Mouse (Mus musculus) embryo, embryonic 11 days (tissue): ENCODE measurements around the gene Robo4.
A peak's percentile ranks its signal among the peaks of the same experiment; 100 is the strongest.

Experiments used
- DNase-seq: peaks from one replicate; pipeline ENCODE4 v3.0.0-alpha.2; 2015

Robo4 gene

DNA sequence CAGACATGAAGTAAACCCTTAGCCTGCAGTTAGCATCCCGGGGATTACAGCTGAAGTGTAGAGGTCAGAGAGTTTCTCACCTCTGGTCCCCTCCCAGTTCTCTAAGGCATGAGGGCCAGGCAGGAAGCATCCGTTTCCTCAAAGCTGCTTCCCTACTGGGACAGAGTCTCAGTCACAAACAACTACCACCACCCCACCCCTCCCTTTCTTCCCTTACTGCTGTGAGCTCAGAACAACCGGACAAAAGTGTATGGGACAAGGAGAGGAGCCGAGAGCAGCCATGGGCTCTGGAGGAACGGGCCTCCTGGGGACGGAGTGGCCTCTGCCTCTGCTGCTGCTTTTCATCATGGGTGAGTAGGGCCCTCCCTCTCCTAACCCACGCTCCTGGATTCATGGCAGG is at the start of gene Robo4:
Gene Robo4, plus strand, starts transcription at position 96 of the 400 bp plus-strand sequence.
- DNase-seq: no peak

DNA sequence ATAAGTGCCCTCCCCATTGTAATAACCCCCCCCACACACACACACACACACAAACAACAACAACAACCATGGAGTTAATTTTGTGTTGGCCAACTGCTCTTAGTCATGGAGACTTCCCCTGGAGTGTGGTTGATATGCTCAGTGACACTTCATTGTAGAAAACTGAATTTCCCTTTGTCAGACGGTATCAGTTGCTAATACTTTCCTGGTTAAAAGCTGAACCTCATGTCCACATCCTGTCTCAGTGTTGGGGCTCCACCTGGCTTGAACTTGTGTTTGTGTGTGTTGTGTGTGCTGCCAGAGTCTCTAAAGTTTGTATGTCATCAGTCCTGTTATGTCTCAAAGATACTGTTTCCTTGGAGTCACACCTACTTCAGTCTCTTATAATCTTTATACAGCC is 47.2 kb upstream of the Robo4 start:
- no peak for DNase-seq

DNA sequence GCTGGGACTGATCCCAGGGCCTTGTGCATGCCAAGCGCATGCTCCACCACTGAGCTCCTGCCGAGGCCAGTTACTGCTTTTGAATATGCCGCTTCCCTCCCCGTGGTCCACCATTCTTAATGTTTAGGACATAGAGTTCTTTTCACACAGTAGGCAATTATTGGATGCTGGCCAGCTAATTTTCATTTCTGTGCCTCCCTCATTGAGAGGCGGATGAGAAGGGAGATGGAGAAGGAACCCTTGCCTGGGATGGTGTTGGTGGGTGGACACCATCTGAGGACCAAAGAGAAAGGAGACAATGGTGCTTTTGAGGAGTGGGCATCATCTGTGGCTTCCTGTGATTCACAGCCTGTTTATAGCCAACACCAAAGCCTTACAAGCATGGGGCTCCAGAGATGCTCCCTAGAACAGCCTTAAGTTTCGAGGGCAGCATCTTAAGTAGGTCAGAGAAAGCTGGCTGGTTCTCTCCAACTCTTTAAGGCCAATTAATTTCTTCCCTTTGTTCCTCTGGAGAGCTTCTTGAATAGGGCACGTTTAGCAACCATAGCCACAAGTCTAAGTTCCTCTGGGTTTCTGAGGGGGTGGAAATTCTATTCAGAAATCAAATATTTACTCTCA is 42.9 kb upstream of the Robo4 start:
- peak; percentile 6 for DNase-seq

DNA sequence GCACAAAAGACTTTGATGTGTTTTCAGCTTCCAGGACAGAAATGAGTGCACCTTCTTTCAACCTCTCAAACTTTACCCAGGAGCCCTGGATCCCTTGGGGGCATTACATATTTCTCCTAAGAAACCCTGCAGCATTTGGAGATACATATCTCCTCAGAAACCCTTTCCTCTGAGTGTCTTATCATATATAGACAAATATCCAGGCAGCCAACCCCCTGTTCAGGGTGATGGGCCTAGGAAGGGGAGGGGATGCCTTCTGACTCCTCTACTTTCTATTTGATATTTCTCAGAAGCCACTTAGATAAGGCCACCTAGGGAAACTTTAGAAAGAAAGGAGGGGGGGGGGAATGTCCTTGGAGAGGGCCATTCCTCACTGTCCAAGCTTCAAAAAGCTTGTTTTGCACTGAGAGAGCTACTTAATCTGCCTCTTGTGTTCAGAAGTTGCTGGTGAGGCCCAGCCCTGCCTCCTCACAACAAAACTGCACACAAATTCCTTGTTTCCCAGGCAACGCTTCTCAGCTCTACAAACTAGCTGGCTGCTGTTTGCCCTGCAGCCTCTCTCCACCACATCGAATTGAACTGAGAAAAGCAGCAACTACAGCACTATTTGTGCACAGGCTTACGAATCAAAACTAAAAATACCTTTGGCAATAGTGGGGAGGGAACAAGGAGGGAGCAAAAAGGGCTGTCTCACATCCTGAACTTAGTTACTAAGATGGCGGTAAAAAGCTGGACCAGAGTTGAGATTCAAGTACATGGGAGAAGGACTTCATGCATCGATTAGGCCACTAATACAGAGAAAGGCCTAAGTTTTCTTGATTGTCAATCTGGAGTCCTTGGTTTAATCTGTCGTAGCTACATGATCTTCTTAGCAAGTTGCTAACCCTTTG is 42.1 kb upstream of the Robo4 start:
- peak; percentile 84 for DNase-seq

DNA sequence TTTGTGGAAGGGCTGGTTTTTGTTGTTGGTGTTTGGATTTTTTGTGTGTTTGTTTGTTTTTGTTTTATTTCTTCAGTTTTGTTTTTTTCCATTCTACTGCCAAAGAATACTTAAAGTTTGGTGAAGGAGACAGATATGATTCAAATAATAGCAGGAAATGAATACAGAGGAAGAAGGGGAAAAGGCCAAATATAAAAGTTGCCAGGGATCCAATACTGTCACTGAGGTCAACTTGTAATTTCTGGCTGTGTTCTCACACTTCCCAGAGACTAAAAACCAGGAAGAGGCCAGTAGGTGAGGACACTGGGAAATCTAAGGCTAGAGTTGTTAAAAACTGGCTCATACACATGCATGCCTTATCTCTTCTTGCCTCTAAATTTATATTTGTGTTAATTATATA is 39.6 kb upstream of the Robo4 start:
- no peak for DNase-seq

DNA sequence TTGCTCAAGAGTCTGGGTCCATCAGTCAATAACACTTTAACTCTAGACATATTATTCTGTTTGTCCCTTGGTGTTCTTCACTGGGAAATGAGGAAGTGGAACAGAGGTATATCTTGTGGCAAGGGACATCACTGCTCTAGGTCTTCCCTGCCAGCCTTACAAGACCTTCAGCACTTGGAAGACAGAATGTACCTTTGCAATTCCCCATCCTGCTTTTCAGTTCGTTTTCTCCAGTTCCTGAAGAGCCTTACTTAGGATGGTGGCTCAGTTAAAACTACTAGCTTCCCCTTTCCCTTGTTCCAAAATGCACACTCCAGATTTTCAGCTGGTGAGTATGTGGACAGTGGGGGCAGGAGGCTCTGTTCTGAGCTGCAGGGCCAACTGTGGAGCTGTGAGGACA is 38.8 kb upstream of the Robo4 start:
- no peak for DNase-seq

DNA sequence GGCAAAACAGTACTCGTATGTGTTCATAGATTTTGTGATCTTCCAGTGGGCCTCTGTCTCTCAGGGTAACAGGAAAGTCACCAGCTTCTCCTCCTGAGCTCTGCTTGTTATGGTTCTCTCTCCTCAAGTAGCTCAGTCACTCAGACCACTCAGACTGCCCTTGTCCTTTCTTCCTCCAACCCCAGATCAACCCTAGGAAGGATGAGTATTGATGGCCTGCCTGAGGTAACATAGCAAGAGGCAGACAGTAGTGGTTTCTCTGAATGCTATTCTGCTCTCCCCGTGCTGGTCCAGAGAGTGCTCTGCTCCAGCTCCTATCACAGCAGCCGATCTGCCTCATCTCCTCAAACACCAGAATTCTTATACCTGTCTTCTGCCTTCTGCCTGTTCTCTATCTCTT is 38.1 kb upstream of the Robo4 start:
- DNase-seq: no peak

DNA sequence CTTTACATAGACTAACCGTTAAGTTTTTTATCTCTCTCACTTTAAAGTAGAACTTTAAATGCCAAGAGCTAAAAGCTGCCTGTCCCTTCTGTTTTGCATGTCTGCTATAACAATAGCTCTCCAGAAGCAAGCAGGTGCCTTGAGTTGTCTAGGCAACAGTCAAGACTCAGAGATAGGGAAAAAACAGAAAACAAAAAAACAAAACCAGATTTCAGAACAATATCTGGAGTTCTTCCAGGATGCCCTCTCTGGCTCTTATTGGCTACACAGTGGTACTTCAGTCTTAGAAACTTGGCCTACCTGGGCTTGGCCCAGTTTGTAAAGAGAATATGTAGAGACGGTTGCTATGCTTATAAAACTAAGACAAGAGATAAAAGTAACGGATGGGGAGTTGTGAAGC is 37.3 kb upstream of the Robo4 start:
- no peak for DNase-seq

DNA sequence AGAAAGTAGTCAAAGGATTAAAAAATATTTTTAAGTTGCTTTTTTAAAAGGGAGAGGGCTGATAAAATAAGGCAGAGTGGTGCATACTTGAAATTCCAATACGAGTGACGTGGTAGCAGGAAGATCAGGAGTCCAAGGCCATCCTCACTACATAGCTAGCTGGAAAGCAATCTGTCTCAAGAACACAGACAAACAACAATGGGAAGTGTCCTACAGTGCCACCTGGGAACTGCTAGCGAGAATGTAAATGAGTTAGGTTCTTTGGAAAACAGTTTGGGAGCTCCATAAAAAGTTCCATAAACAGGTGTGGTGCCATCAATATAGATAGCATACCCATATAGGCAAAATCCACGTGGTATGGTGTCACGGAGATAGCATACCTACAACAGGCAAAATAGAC is 36.0 kb upstream of the Robo4 start:
- DNase-seq: no peak

DNA sequence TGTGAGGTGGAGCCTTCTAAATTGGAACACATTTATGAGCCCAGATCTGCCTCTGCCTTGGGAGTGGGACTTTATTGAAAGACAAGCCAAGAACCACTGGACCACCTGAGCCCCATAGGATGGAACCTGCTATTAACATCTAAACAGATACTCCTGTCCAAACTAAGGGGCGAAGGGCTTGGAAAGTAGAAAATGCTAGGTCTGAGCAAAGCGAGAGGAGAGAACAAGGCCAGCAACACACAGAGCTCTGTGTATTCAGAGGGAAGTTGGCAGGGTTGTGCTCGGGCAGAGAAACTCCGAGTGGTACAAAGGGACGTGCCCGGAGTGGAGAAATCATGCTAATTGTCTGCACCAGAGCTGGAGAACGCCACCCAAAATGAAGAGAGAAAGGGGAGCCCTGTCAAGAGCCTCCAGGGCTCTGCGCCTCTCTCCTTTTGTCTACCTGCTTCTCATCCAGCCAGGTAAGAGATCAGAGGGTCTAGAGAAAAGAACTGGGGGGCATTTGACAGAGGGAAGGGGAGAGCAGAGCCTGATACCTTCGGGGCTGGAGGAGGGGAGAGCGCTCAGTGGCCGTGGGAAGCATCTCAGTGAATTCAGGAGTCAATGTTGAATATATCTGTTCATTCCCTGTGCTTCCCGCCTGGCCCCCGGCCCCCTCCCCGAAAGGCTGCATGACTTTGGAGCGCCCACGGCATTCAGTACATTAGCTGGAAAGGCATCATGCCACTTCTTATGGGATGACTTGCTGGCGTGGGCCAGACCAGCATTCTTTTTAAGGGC is 34.2 kb upstream of the Robo4 start, which contains the start of gene Hepacam:
Gene Hepacam, plus strand, starts transcription at position 51 of the 780 bp plus-strand sequence.
- no peak for DNase-seq

DNA sequence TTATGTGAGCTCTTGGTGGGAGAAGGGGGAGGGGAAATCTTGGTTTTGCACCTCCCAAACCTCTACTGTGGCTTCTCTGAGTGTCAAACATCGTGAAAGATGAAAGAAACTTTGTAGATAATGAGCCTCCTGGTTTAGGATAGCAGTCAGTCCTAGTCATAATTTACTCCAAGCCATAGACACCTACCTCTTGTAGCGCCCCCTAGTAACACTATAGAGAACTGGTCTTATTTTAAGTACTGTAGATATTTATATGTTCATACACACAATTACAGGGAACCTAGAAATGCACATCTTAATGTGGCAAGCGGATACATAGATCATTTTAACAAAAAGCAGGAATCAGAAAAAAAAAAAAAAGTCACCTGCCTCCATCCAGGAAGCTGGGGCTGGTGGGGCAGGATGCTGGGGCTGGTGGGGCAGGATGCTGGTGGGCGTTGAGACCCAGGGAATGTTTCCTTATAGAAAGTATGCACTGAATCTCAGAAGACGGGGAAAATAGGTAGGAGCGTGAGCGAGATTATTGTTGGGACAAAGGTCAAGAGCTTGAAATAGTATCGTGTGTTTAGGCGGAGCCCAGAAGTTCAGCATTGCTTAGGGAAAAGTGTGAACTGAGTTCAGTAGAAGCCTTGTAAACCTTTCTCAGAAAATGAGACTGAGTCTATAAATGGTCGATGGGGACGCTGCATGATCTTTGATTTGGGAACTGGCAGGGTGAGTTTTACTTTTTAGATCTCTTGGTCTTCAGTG is 33.4 kb upstream of the Robo4 start:
- DNase-seq: no peak

DNA sequence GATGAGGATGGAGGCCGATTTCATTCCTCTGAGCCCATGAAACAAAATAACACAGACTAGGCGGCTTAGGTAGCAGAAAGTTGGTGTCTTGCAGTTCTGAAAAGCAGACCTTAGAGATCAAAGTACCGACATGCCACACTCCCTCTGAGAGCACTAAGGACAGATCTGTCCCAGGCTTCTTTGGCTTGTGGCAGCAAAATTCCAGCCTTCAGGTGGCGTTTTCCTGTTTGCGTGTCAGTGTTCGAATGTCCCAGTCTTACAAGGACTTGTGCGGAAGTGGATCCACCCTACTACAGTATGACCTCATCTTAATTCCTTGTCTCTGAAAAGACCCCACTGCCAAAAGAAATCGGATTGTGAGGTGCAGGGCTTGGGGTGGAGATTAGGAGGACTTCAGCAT is 32.8 kb upstream of the Robo4 start:
- no peak for DNase-seq

DNA sequence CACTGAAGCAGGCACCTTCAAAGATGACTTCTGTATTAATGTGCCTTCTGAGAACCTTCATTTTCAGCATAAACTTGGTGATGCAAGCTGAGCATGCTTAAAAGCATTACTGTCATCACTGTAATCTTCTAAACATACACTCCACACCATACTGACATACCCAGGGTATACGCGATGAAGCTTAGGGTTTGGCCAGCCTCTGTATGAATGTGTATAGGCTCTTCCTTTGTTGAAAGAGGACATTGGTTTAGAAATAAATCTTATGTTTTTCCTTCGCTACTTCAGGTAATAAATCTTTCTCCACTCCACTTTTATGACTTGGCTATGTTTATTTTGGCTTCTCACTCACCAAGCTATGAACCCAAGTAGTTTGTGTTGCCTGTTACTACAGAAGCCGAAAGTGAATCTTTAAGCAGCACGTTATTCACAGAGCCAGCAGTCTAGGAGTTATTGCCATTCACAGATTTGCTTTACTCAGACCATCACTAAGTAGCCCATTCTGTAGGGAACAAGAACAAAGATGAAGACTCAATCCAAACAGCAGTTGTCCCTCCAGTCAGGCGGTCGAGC is 30.4 kb upstream of the Robo4 start:
- no peak for DNase-seq

DNA sequence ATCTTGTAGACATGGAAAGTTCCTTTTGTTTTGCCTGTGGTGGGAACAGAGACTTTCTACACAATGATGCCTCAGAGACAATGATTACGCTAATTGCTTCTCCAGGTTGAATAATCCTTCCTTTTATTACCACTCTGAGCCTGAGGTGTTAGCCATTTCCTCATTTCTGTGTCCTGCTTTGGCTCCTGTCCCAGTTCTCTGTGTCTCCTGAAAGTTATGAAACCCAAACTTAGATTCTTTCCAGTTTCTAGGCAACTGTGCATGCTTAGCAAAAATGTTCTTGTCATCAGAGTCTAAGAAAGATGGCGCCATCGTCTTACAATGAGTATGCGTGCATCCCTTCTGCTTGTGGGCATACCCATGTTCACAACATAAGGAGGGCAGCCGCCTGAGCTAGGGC is 26.0 kb upstream of the Robo4 start:
- DNase-seq: no peak

DNA sequence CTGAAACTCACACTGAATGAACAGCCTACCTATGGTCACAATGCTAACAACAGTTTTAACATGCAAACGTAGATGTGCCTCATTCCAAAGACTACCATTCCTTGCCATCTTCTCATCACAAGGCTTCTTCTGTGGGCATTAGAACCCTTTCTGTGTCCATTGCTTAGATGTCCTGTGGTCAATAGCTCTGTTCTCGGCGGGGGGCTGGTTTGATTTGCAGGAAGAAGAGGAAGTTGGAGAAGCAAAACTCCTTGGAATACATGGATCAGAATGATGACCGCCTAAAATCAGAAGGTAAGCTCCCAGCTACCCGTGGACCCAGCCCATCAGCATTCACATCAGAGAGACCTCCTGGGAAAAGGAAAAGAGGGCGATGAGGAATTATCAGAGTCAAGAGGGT is 18.5 kb upstream of the Robo4 start:
- DNase-seq: no peak

DNA sequence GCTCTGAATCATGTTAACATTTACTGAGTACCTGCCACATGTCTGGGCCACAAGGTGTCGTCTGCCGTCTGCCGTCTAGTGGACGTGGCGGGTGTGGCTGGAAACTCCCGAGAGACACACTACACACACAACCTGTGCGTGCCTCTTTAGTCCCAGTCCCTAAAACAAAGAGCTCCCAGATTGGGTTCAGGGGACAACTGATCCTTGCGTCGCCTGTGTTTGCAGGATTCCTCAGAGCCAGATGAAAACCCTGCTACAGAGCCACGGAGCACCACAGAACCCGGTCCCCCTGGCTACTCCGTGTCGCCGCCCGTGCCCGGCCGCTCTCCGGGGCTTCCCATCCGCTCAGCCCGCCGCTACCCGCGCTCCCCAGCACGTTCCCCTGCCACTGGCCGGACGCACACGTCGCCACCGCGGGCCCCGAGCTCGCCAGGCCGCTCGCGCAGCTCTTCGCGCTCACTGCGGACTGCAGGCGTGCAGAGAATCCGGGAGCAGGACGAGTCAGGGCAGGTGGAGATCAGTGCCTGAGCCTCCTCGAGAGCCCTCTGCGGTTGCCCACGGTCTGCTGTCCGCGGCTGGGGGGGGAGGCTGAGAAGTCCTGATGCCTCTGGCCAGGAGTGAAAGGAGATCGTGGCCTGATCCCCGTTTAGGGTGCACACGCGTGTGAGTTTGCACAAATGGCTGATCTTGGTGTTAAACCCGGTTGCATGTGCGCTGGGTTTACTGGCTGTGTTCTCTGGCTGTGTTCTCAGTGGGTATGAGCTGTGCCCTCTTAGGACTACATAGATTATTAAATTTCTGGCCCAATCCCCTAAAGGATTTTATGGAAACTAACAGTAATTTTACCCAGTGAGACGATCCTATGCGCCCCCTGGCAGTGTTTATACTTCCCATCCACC is 17.2 kb upstream of the Robo4 start:
- DNase-seq: peak; percentile 83

DNA sequence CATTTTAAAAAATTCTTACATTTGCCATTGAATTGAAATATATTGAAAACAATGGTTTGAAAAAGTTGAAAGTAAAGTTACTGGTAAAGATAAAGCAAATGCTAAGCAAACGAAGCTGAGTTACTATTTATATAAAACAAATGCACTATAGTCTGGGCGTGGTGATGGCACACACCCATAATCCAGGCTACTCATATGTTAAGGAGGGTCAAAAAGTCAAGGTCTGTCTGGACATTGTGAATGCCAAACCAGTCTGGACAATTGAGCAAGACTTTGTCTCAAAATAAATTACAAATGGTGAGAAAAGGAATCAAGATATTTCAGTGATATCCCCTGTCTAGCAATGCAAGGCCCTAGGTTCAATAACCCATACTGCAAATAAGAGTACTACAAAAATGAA is 10.8 kb upstream of the Robo4 start:
- DNase-seq: no peak

DNA sequence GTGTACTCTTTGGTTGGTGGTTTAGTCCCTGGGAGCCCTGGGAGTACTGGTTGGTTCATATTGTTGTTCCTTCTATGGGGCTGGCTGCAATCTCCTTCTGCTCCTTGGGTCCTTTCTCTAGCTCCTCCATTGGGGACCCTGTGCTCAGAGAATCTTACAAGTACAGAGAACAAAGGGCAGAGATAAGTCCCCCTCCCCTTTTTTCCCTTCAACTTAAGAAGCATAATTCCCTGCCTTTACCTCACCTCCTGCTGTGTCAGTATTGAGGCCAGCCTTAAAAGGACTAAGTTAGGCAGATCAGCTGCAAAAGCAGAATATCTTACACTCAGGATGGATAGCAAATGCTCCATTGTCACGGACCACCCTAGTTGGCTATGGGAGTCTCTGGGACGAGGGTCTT is 9.6 kb upstream of the Robo4 start:
- DNase-seq: no peak

DNA sequence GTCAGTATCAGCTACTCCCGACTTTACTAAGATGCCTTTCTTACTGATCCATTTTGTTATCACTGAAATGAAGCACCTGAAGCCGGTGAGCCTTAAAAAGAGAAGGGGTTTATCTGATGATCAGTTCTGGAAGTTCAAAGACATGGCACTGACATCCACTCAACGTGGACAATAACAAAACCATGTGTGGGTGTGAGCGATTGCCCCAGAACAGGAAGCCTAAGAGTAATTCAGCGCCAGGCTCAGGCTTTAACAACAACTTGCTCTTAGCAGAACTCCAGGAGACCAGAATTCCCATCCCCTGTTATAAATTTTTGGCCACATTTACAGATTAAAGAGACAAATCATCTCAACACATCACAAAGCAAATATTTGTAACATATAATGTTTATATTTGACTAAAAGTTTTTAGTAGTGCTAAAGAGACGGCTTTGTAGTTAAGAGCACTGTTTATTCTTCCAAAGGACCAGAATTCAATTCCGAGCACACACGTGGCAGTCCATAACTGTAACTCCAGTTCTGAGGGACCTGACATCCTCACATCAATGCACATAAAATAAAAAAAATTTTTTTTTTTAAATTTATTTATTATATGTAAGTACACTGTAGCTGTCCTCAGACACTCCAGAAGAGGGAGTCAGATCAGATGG is 8.1 kb upstream of the Robo4 start:
- DNase-seq: no peak

DNA sequence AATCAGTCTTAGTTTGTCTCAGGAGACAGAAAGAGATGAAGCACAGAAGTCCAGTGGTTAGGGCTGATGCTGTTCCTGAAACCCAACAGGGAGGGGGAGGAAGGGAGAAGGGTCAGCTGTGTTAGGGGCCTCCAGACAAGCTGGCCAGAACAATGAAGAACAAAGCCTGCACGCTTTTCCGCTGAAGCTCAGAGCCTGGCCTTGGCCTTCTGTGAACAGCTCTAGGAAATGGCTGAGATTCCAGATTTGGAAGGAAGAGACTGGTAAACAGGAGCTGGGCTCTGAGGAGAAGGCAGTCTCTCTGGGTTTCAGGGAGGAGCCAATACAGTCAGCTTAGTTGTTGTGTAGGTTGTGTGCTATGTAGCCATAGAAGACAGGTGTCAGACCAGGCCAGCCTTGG is 1.1 kb upstream of the Robo4 start:
- DNase-seq: peak; percentile 17

DNA sequence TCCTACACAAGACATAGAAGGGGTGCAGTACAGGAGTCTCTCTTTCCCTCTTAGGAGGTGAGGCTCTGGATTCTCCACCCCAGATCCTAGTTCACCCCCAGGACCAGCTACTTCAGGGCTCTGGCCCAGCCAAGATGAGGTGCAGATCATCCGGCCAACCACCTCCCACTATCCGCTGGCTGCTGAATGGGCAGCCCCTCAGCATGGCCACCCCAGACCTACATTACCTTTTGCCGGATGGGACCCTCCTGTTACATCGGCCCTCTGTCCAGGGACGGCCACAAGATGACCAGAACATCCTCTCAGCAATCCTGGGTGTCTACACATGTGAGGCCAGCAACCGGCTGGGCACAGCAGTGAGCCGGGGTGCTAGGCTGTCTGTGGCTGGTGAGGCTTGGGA is 804 bp downstream of the Robo4 start:
- no peak for DNase-seq
